Mouse (Mus musculus): Measurements from ENCODE around the gene Rere. TPM values are rescaled to one million over a fixed set of nuclear protein-coding genes. Genes with fewer than 3 reads are reported as not detected.

Gene Rere
- polyA plus RNA-seq, 1 experiment from 2014 or later, result 22.2 TPM

DNA sequence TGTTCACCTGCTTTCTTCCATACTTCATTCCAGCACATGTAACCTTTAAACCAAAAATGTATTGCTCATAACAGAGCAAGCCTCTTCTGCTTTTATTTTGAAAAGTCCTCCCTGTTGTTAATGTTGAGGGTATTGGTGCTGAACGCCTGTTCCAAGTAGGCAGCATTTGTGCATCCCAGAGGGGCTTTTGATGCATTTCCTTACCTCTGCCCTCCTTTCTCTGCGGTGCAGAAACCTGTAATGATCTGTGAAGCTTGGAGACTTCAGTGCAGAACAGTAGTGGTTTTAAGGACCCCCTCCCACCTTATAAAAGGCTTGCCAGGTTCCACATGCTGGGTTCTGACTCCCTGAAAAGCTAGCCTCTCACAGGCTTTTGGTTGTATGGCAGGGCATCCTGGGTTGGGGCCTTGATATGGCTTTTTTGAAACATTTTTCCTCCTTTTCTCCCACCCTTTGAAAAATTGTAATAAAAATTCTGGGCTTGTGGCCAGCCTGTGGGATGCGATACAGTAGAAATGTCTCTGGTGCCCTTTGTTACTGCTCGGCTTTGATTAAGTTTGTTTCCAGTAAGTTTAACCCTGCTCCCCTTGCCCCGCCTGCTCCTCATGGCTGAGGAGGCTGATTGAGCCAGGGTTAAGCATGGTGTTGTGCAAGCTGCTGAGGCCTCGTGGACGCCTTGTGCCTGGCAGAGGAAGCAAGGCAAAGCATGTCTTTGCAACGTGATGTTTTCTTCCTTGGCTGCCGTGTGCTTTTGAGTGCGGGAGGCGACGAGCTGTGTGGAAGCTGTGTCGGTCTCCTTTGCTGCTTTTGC is 301.7 kb downstream of the Rere start:
- H3K36me3 ChIP-seq (ENCODE audit: control insufficient read depth, insufficient read depth, low read length), result no peaks in the 10 kb centered on the region
- ATAC-seq, result peak; percentile 93
- no peaks in the 10 kb centered on the region for H3K9me3 ChIP-seq (ENCODE audit: control insufficient read depth, low read length)
- H3K4me2 ChIP-seq (ENCODE audit: low read depth, low read length), result peak overlapping the region; percentile 26
- H3K9ac ChIP-seq (ENCODE audit: low read depth, low read length), result peak overlapping the region; percentile 31; the same call in 1 of the 2 replicates
- H3K27me3 ChIP-seq (replicated peaks; ENCODE audit: control insufficient read depth, insufficient read depth, low read length), result no peaks in the 10 kb centered on the region
- peaks cover 53% of the 10 kb centered on the region for H3K4me1 ChIP-seq (ENCODE audit: control insufficient read depth, insufficient read depth, low read length)
- peak overlapping the region; percentile 88 for H3K27ac ChIP-seq (ENCODE audit: low read length)
- 9% methylated on average over 13 of the region's 13 CpGs for WGBS
- peak overlapping the region; percentile 3; the same call in 1 of the 2 replicates for H3K4me3 ChIP-seq (ENCODE audit: low read length)

DNA sequence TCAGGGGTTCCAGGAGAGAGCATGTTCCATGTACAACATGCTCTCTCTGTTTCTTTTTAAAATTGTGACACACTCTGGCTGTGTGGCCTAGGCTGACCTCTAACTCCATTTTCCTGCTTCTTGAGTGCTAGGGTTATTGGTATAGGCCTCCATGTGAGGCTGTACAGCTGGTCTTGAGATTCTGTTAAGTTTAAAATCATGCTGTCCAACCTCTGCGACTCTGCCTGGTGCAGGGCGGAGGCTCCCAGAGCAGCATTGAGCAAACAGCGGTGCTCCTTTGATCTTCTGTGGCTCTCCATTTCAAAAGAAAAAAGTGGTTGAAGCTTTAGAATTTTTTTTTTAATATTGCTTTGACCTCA is 302.3 kb downstream of the Rere start:
- Histone ChIP-seq H3K4me2 (ENCODE audit: low read depth, low read length) (peak overlapping the region; percentile 26), H3K4me1 (ENCODE audit: control insufficient read depth, insufficient read depth, low read length) (peaks cover 54% of the 10 kb centered on the region), H3K27ac (ENCODE audit: low read length) (peak overlapping the region; percentile 88), H3K9me3 (ENCODE audit: control insufficient read depth, low read length) (no peaks in the 10 kb centered on the region), H3K9ac (ENCODE audit: low read depth, low read length) (0 out of 2 replicates have a peak overlapping the region, but pooled peaks have one; percentile 15), H3K4me3 (ENCODE audit: low read length) (no peak overlapping the region), H3K27me3 (replicated peaks; ENCODE audit: control insufficient read depth, insufficient read depth, low read length) (no peaks in the 10 kb centered on the region), H3K36me3 (ENCODE audit: control insufficient read depth, insufficient read depth, low read length) (no peaks in the 10 kb centered on the region)
- ATAC-seq, result peak; percentile 86
- 29% methylated on average over 3 of the region's 3 CpGs for WGBS

DNA sequence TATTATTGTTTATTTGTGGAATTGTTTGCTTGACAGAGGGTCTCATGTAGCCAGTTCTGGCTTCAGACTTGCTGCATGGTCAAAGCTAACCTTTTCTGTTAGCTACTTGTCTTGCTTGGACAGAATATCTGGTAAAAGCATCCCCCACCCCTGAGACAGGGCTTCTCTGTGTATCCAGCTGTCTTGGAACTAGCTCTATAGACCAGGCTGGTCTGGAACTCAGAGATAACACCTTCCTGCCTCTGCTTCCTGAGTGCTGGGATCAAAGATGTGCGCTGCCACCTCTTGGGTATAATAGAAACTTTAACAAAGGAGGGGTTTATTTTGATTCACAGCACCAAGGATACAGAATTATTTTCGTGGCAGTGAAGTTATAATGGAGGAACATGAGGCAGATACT is 304.4 kb downstream of the Rere start:
- no peak overlapping the region for H3K4me2 ChIP-seq (ENCODE audit: low read depth, low read length)
- WGBS, result 89% methylated on average over 2 of the region's 2 CpGs
- H3K4me1 ChIP-seq (ENCODE audit: control insufficient read depth, insufficient read depth, low read length), result peaks cover 57% of the 10 kb centered on the region
- H3K27me3 ChIP-seq (replicated peaks; ENCODE audit: control insufficient read depth, insufficient read depth, low read length), result no peaks in the 10 kb centered on the region
- no peak overlapping the region for H3K27ac ChIP-seq (ENCODE audit: low read length)
- no peak overlapping the region for H3K9ac ChIP-seq (ENCODE audit: low read depth, low read length)
- ATAC-seq, result no peak
- H3K9me3 ChIP-seq (ENCODE audit: control insufficient read depth, low read length), result no peaks in the 10 kb centered on the region
- no peaks in the 10 kb centered on the region for H3K36me3 ChIP-seq (ENCODE audit: control insufficient read depth, insufficient read depth, low read length)
- H3K4me3 ChIP-seq (ENCODE audit: low read length), result no peak overlapping the region

- no peaks in the 10 kb centered on the region for H3K27me3 ChIP-seq (replicated peaks; ENCODE audit: control insufficient read depth, insufficient read depth, low read length)
- peaks cover 57% of the 10 kb centered on the region for H3K4me1 ChIP-seq (ENCODE audit: control insufficient read depth, insufficient read depth, low read length)
- no peaks in the 10 kb centered on the region for H3K9me3 ChIP-seq (ENCODE audit: control insufficient read depth, low read length)
- H3K4me3 ChIP-seq (ENCODE audit: low read length), result no peak overlapping the region
- ATAC-seq, result no peak
- H3K9ac ChIP-seq (ENCODE audit: low read depth, low read length), result no peak overlapping the region
- WGBS, result 79% methylated on average over 5 of the region's 5 CpGs
- no peak overlapping the region for H3K27ac ChIP-seq (ENCODE audit: low read length)
- no peak overlapping the region for H3K4me2 ChIP-seq (ENCODE audit: low read depth, low read length)
- H3K36me3 ChIP-seq (ENCODE audit: control insufficient read depth, insufficient read depth, low read length), result no peaks in the 10 kb centered on the region
Observed at GRCm38 (mm10) chr4:150586275-150586674, 304.8 kb downstream of the Rere start.

DNA sequence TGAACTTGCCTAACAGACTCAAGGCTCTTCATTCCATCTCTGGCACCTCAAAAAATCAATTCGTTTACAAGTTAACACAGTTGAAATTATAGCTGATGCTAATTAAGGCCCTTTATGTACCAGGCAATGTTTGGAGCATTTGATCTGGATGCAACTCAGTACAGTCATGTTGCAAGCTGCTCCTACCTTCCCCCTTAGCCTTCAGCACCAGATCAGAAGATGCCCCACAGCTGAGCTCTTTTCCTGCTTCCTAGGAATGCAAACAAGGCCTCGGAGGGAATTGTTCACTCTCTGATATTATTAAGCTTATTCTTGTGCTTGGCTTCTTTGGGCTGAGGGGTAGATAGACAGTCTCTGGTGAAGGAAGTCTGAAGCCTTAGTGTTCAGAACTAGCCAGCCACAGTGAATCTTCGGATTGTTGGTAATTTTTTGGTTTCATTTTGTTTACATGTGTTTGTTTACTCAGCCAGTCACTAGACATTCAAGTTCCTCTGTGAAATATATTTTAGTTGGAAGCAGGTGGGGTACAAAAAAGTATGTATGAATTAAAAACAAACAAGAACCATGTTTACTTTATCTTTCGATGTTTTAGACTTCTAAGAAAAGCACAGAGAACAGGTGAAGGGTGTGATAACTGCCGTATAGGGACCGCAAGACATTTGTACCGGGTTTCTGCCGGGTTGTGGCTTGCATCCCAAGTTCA is 306.3 kb downstream of the Rere start:
- no peak overlapping the region for H3K4me3 ChIP-seq (ENCODE audit: low read length)
- 55% methylated on average over 8 of the region's 8 CpGs for WGBS
- peaks cover 63% of the 10 kb centered on the region for H3K4me1 ChIP-seq (ENCODE audit: control insufficient read depth, insufficient read depth, low read length)
- H3K36me3 ChIP-seq (ENCODE audit: control insufficient read depth, insufficient read depth, low read length), result no peaks in the 10 kb centered on the region
- ATAC-seq, result no peak
- H3K27ac ChIP-seq (ENCODE audit: low read length), result no peak overlapping the region
- H3K4me2 ChIP-seq (ENCODE audit: low read depth, low read length), result no peak overlapping the region
- no peak overlapping the region for H3K9ac ChIP-seq (ENCODE audit: low read depth, low read length)
- H3K9me3 ChIP-seq (ENCODE audit: control insufficient read depth, low read length), result no peaks in the 10 kb centered on the region
- H3K27me3 ChIP-seq (replicated peaks; ENCODE audit: control insufficient read depth, insufficient read depth, low read length), result no peaks in the 10 kb centered on the region

DNA sequence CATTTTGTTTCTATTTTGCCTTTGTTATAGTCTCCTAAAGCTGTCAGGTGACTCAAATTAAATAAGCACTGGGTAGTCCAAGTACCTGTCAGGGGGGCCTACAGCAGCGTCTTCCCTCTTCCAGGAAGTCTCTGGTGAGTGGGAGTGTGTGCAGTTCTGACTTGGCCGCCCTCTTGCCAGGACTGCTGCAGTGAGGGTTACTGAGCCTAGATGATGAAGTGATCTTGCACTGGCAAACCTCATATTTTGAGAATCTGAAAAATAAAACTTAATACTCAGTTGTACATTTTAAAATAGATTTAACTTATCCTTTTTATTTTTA is 306.8 kb downstream of the Rere start:
- H3K9me3 ChIP-seq (ENCODE audit: control insufficient read depth, low read length), result no peaks in the 10 kb centered on the region
- peaks cover 58% of the 10 kb centered on the region for H3K4me1 ChIP-seq (ENCODE audit: control insufficient read depth, insufficient read depth, low read length)
- no peaks in the 10 kb centered on the region for H3K27me3 ChIP-seq (replicated peaks; ENCODE audit: control insufficient read depth, insufficient read depth, low read length)
- whole genome bisulfite sequencing, result 54% methylated on average over 2 of the region's 2 CpGs
- H3K4me3 ChIP-seq (ENCODE audit: low read length), result no peak overlapping the region
- no peak for ATAC-seq
- H3K36me3 ChIP-seq (ENCODE audit: control insufficient read depth, insufficient read depth, low read length), result no peaks in the 10 kb centered on the region
- H3K27ac ChIP-seq (ENCODE audit: low read length), result no peak overlapping the region
- no peak overlapping the region for H3K4me2 ChIP-seq (ENCODE audit: low read depth, low read length)
- H3K9ac ChIP-seq (ENCODE audit: low read depth, low read length), result no peak overlapping the region

GRCm38 (mm10) chr4:150590621-150591282 is 309.3 kb downstream of the Rere start:
- Histone ChIP-seq H3K27ac (ENCODE audit: low read length) (no peak overlapping the region), H3K9ac (ENCODE audit: low read depth, low read length) (no peak overlapping the region), H3K9me3 (ENCODE audit: control insufficient read depth, low read length) (no peaks in the 10 kb centered on the region), H3K4me3 (ENCODE audit: low read length) (no peak overlapping the region), H3K4me2 (ENCODE audit: low read depth, low read length) (no peak overlapping the region), H3K36me3 (ENCODE audit: control insufficient read depth, insufficient read depth, low read length) (no peaks in the 10 kb centered on the region), H3K4me1 (ENCODE audit: control insufficient read depth, insufficient read depth, low read length) (peaks cover 44% of the 10 kb centered on the region), H3K27me3 (replicated peaks; ENCODE audit: control insufficient read depth, insufficient read depth, low read length) (no peaks in the 10 kb centered on the region)
- 35% methylated on average over 3 of the region's 3 CpGs for WGBS
- ATAC-seq, result no peak

DNA sequence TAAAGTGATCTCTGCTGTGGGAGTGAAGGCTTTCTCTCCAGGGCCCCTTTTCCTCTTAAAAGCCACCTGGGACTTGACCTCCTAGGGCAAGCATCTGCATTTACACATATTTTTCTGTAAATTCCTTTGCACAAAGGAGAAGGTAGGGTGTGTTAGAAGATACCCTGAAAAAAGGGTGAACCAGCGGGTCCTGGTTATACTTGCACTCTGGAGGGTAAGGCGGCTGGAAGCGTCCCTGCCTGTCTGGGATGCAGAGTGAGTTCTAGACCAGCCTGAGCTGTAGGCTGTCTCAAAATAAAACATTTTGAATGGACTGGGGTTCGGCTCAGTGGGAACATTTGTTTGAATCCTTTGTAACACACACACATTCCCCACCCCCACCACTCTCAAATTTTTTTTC is 310.2 kb downstream of the Rere start:
- ATAC-seq, result no peak
- no peaks in the 10 kb centered on the region for H3K9me3 ChIP-seq (ENCODE audit: control insufficient read depth, low read length)
- H3K4me3 ChIP-seq (ENCODE audit: low read length), result no peak overlapping the region
- H3K36me3 ChIP-seq (ENCODE audit: control insufficient read depth, insufficient read depth, low read length), result no peaks in the 10 kb centered on the region
- H3K27ac ChIP-seq (ENCODE audit: low read length), result no peak overlapping the region
- H3K27me3 ChIP-seq (replicated peaks; ENCODE audit: control insufficient read depth, insufficient read depth, low read length), result no peaks in the 10 kb centered on the region
- H3K9ac ChIP-seq (ENCODE audit: low read depth, low read length), result no peak overlapping the region
- peaks cover 46% of the 10 kb centered on the region for H3K4me1 ChIP-seq (ENCODE audit: control insufficient read depth, insufficient read depth, low read length)
- H3K4me2 ChIP-seq (ENCODE audit: low read depth, low read length), result no peak overlapping the region
- 57% methylated on average over 4 of the region's 4 CpGs for WGBS

DNA sequence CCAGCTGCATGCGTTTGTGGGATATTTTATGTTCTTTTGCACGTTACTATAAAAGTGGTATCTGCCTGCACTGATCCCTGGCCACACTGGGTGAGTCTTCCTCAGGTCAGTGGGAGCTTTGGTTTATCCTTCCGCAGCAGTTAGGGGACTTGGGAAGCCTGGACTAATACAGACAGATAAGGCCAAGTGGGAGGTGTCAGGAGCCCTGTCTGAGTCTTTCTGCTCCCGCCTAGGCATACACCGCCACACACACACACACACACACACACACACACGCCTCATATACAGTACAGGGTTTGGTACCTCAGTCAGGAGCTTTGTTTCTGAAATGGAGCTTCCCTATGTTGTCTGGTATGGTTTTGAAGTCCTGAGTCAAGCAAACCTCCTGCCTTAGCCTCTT is 310.6 kb downstream of the Rere start:
- no peaks in the 10 kb centered on the region for H3K36me3 ChIP-seq (ENCODE audit: control insufficient read depth, insufficient read depth, low read length)
- H3K9me3 ChIP-seq (ENCODE audit: control insufficient read depth, low read length), result no peaks in the 10 kb centered on the region
- no peak overlapping the region for H3K27ac ChIP-seq (ENCODE audit: low read length)
- ATAC-seq, result 0 out of 2 replicates have a peak, but pooled peaks have one; percentile 39
- 38% methylated on average over 6 of the region's 6 CpGs for WGBS
- peaks cover 43% of the 10 kb centered on the region for H3K4me1 ChIP-seq (ENCODE audit: control insufficient read depth, insufficient read depth, low read length)
- no peak overlapping the region for H3K4me2 ChIP-seq (ENCODE audit: low read depth, low read length)
- no peak overlapping the region for H3K4me3 ChIP-seq (ENCODE audit: low read length)
- no peaks in the 10 kb centered on the region for H3K27me3 ChIP-seq (replicated peaks; ENCODE audit: control insufficient read depth, insufficient read depth, low read length)
- no peak overlapping the region for H3K9ac ChIP-seq (ENCODE audit: low read depth, low read length)

Data from intestine, embryonic 16.5 days (tissue).